Mouse (Mus musculus) bone marrow, adult 2 months (tissue): ENCODE data around the gene Wdr62.

ENCODE experiments used
- CTCF ChIP-seq: fragments of 200-500 bp; IDR thresholded peaks from 2 replicates; pipeline ENCODE4 v1.5.1; 2011; ENCODE audit warnings: low read length, control low read depth; ENCODE audit not compliant: control insufficient read depth, insufficient read depth
- POLR2A ChIP-seq: fragments of 200-500 bp; IDR thresholded peaks from 2 replicates; pipeline ENCODE4 v1.6.1; 2011; ENCODE audit warnings: low read depth, mild to moderate bottlenecking, control low read depth, low read length, borderline replicate concordance; ENCODE audit not compliant: control insufficient read depth

- TF ChIP-seq POLR2A (no peak), CTCF (no peak)
These were observed 84.8 kb downstream of the Wdr62 start for GRCm38 (mm10) chr7:30195461-30195860.
